Mouse (Mus musculus): ENCODE data around the gene Fstl3. TPM values are rescaled to one million over a fixed set of nuclear protein-coding genes. Genes with fewer than 3 reads are reported as not detected.
A peak's percentile ranks its signal among the peaks of the same experiment; 100 is the strongest.

The Fstl3 gene
- total RNA-seq, 2 experiments from 2014 or later = 2.8 to 3.6 TPM

GRCm38 (mm10) chr10:79781956-79782355 lies 4.9 kb downstream of the Fstl3 start:
- intact Hi-C loops (cut with DNase I) = loop anchor here (5.0 kb wide), 1 partner anchor 35 kb away; no protein-coding TSS in a partner anchor
- DNase-seq (ENCODE audit: low spot score in 2 of 2) = no peak

GRCm38 (mm10) chr10:79783050-79783449 lies 6.0 kb downstream of the Fstl3 start:
- no peak for DNase-seq (ENCODE audit: low spot score in 2 of 2)
- intact Hi-C loops (cut with DNase I) = loop anchor here (5.0 kb wide), 1 partner anchor 34 kb away; no protein-coding TSS in a partner anchor

- intact Hi-C loops (cut with DNase I) = loop anchor here (5.0 kb wide), 1 partner anchor 33 kb away; no protein-coding TSS in a partner anchor
These were observed 7.1 kb downstream of the Fstl3 start for GRCm38 (mm10) chr10:79783920-79784800.

GRCm38 (mm10) chr10:79788386-79789158 lies 11.5 kb downstream of the Fstl3 start:
- intact Hi-C loops (cut with DNase I) = no loop called here
- peak in 1 of 2 experiments; percentile 71 for DNase-seq (ENCODE audit: low spot score in 2 of 2)

More at GRCm38 (mm10) chr10:79783920-79784800, 7.1 kb downstream of the Fstl3 start:
- no peak for DNase-seq (ENCODE audit: low spot score in 2 of 2)

GRCm38 (mm10) chr10:79789581-79789980 lies 12.5 kb downstream of the Fstl3 start:
- intact Hi-C loops (cut with DNase I) = no loop called here
- no peak for DNase-seq (ENCODE audit: low spot score in 2 of 2)

GRCm38 (mm10) chr10:79790861-79791260 lies 13.8 kb downstream of the Fstl3 start, which contains the start of gene Prss57:
Prss57 (minus strand) TSS chr10:79790961.
- intact Hi-C loops (cut with DNase I) = no loop called here
- DNase-seq (ENCODE audit: low spot score in 2 of 2) = no peak

GRCm38 (mm10) chr10:79792339-79793040 lies 15.4 kb downstream of the Fstl3 start:
- DNase-seq (ENCODE audit: low spot score in 2 of 2) = no peak
- intact Hi-C loops (cut with DNase I) = loop anchor here (1.0 kb wide), 1 partner anchor 20 kb away; no protein-coding TSS in a partner anchor

- intact Hi-C loops (cut with DNase I) = loop anchor here (1.0 kb wide), 1 partner anchor 19 kb away; no protein-coding TSS in a partner anchor
- DNase-seq (ENCODE audit: low spot score in 2 of 2) = peak; percentile 85 to 87
These were observed 16.1 kb downstream of the Fstl3 start, which contains the start of gene Palm for GRCm38 (mm10) chr10:79793051-79793737. Palm (plus strand) TSS chr10:79793572.

GRCm38 (mm10) chr10:79793738-79794490 lies 16.8 kb downstream of the Fstl3 start:
- intact Hi-C loops (cut with DNase I) = loop anchor here (1.0 kb wide), 1 partner anchor 18 kb away; no protein-coding TSS in a partner anchor
- DNase-seq (ENCODE audit: low spot score in 2 of 2) = peak; percentile 62 to 68

- intact Hi-C loops (cut with DNase I) = no loop called here
- peak in 1 of 2 experiments; percentile 39 for DNase-seq (ENCODE audit: low spot score in 2 of 2)
These were observed 17.4 kb downstream of the Fstl3 start for GRCm38 (mm10) chr10:79794491-79794931.

GRCm38 (mm10) chr10:79795905-79796304 lies 18.8 kb downstream of the Fstl3 start:
- no peak for DNase-seq (ENCODE audit: low spot score in 2 of 2)
- intact Hi-C loops (cut with DNase I) = loop anchor here (1.0 kb wide), 1 partner anchor 9 kb away; no protein-coding TSS in a partner anchor

GRCm38 (mm10) chr10:79797326-79797725 lies 20.3 kb downstream of the Fstl3 start:
- intact Hi-C loops (cut with DNase I) = no loop called here
- DNase-seq (ENCODE audit: low spot score in 2 of 2) = no peak

GRCm38 (mm10) chr10:79798289-79798928 lies 21.3 kb downstream of the Fstl3 start:
- DNase-seq (ENCODE audit: low spot score in 2 of 2) = no peak
- intact Hi-C loops (cut with DNase I) = no loop called here

- DNase-seq (ENCODE audit: low spot score in 2 of 2) = no peak
- intact Hi-C loops (cut with DNase I) = no loop called here
These were observed 23.4 kb downstream of the Fstl3 start for GRCm38 (mm10) chr10:79800508-79800907.

GRCm38 (mm10) chr10:79801837-79802236 lies 24.8 kb downstream of the Fstl3 start:
- intact Hi-C loops (cut with DNase I) = no loop called here
- no peak for DNase-seq (ENCODE audit: low spot score in 2 of 2)

GRCm38 (mm10) chr10:79802331-79802971 lies 25.4 kb downstream of the Fstl3 start:
- peak; percentile 57 to 61 for DNase-seq (ENCODE audit: low spot score in 2 of 2)
- intact Hi-C loops (cut with DNase I) = no loop called here
